Mouse (Mus musculus) ES-Bruce4 (cell line): ENCODE measurements around the gene Dpp9. TPM values are rescaled to one million over a fixed set of nuclear protein-coding genes. Genes with fewer than 3 reads are reported as not detected.

ENCODE experiments used
- H3K27ac ChIP-seq: 2 replicates; pipeline ENCODE4 v1.5.1; 2012; ENCODE audit warnings: low read length, inconsistent platforms; ENCODE audit not compliant: insufficient read depth
- H3K27me3 ChIP-seq: 2 replicates; pipeline ENCODE4 v1.6.1; 2012; ENCODE audit warnings: mild to moderate bottlenecking, low read length, inconsistent platforms; ENCODE audit not compliant: control insufficient read depth, poor library complexity, insufficient read depth, severe bottlenecking
- H3K36me3 ChIP-seq: 2 replicates; pipeline ENCODE4 v1.6.1; 2012; ENCODE audit warnings: inconsistent platforms, mild to moderate bottlenecking, low read length, moderate library complexity; ENCODE audit not compliant: control insufficient read depth, poor library complexity, insufficient read depth, severe bottlenecking
- H3K4me1 ChIP-seq: one replicate; pipeline ENCODE4 v1.8.1; 2011; ENCODE audit warnings: low read length; ENCODE audit not compliant: control insufficient read depth, insufficient read depth
- H3K4me3 ChIP-seq: 2 replicates; pipeline ENCODE4 v1.5.1; 2011; ENCODE audit warnings: low read depth, mild to moderate bottlenecking, low read length
- H3K9ac ChIP-seq: 2 replicates; pipeline ENCODE4 v1.6.1; 2012; ENCODE audit warnings: low read depth, mild to moderate bottlenecking, inconsistent platforms; ENCODE audit not compliant: poor library complexity, severe bottlenecking
- H3K9me3 ChIP-seq: replicated peaks from 2 replicates; pipeline ENCODE4 v1.6.1; 2012; ENCODE audit warnings: mild to moderate bottlenecking, low read length, inconsistent platforms; ENCODE audit not compliant: control insufficient read depth, poor library complexity, insufficient read depth, severe bottlenecking
- CTCF ChIP-seq: IDR thresholded peaks from one replicate; pipeline ENCODE4 v1.8.1; 2011; ENCODE audit warnings: low read depth, low read length
- EP300 ChIP-seq: IDR thresholded peaks from 2 replicates; pipeline ENCODE4 v1.6.1; 2011; ENCODE audit warnings: low read depth, low read length; ENCODE audit not compliant: insufficient read depth
- POLR2A ChIP-seq: IDR thresholded peaks from one replicate; pipeline ENCODE4 v1.8.1; 2011; ENCODE audit warnings: low read length; ENCODE audit not compliant: insufficient read depth
- polyA plus RNA-seq: library from polyadenylated mRNA; stranded (reverse); fragments of >200 nt; gene quantifications from 2 replicates; pipeline ENCODE4 v1.2.4, GENCODE M21; 2011; ENCODE audit warnings: low read depth; ENCODE audit not compliant: missing spikeins, insufficient read depth, insufficient read length

Dpp9 gene
- polyA plus RNA-seq, 1 experiment, result 20.9 TPM

- no peak within 1 kb of the TSS for H3K27ac ChIP-seq
- H3K36me3 ChIP-seq, result no peaks in the 10 kb centered on the region
- H3K9ac ChIP-seq, result peak within 1 kb of the TSS; percentile 62
- H3K4me1 ChIP-seq, result no peaks in the 10 kb centered on the region
- H3K4me3 ChIP-seq, result peak within 1 kb of the TSS; percentile 76
- no peaks in the 10 kb centered on the region for H3K27me3 ChIP-seq
- no peaks in the 10 kb centered on the region for H3K9me3 ChIP-seq
- no peak for TF ChIP-seq CTCF
- no peak for TF ChIP-seq POLR2A
- TF ChIP-seq EP300, result no peak
These were observed 35.0 kb downstream of the Dpp9 start, which contains the start of gene Mydgf for GRCm38 (mm10) chr17:56183658-56184103. Mydgf (minus strand) TSS chr17:56183920.

GRCm38 (mm10) chr17:56182975-56183657, 35.6 kb downstream of the Dpp9 start:
- Histone ChIP-seq H3K9me3 (no peaks in the 10 kb centered on the region), H3K4me3 (peak overlapping the region; percentile 76), H3K27me3 (no peaks in the 10 kb centered on the region), H3K27ac (no peak overlapping the region), H3K9ac (peak overlapping the region; percentile 62), H3K36me3 (no peaks in the 10 kb centered on the region), H3K4me1 (no peaks in the 10 kb centered on the region)
- TF ChIP-seq CTCF, result no peak
- no peak for TF ChIP-seq POLR2A
- TF ChIP-seq EP300, result no peak

GRCm38 (mm10) chr17:56175416-56175815, 43.3 kb downstream of the Dpp9 start:
- Histone ChIP-seq H3K27ac (no peak overlapping the region), H3K9ac (no peak overlapping the region), H3K27me3 (no peaks in the 10 kb centered on the region), H3K4me3 (no peak overlapping the region), H3K36me3 (peaks cover 7% of the 10 kb centered on the region; the same call in 1 of the 2 replicates), H3K9me3 (no peaks in the 10 kb centered on the region), H3K4me1 (no peaks in the 10 kb centered on the region)
- no peak for TF ChIP-seq POLR2A
- TF ChIP-seq CTCF, result no peak
- TF ChIP-seq EP300, result no peak

GRCm38 (mm10) chr17:56173401-56174046, 45.2 kb downstream of the Dpp9 start:
- Histone ChIP-seq H3K9me3 (no peaks in the 10 kb centered on the region), H3K9ac (no peak overlapping the region), H3K36me3 (peaks cover 7% of the 10 kb centered on the region; the same call in 1 of the 2 replicates), H3K27ac (no peak overlapping the region), H3K4me1 (no peaks in the 10 kb centered on the region), H3K4me3 (no peak overlapping the region), H3K27me3 (no peaks in the 10 kb centered on the region)
- TF ChIP-seq CTCF, result no peak
- no peak for TF ChIP-seq EP300
- TF ChIP-seq POLR2A, result no peak

GRCm38 (mm10) chr17:56171881-56172280, 46.8 kb downstream of the Dpp9 start:
- H3K4me1 ChIP-seq, result no peaks in the 10 kb centered on the region
- H3K27ac ChIP-seq, result no peak overlapping the region
- no peak for TF ChIP-seq POLR2A
- TF ChIP-seq CTCF, result no peak
- no peak for TF ChIP-seq EP300
- no peak overlapping the region for H3K9ac ChIP-seq
- H3K4me3 ChIP-seq, result no peak overlapping the region
- no peaks in the 10 kb centered on the region for H3K27me3 ChIP-seq
- peaks cover 3% of the 10 kb centered on the region; the same call in 1 of the 2 replicates for H3K36me3 ChIP-seq
- H3K9me3 ChIP-seq, result no peaks in the 10 kb centered on the region

- no peak overlapping the region for H3K4me3 ChIP-seq
- H3K27ac ChIP-seq, result no peak overlapping the region
- no peaks in the 10 kb centered on the region for H3K27me3 ChIP-seq
- no peaks in the 10 kb centered on the region for H3K4me1 ChIP-seq
- H3K9me3 ChIP-seq, result no peaks in the 10 kb centered on the region
- H3K36me3 ChIP-seq, result peaks cover under 1% of the 10 kb centered on the region; the same call in 1 of the 2 replicates
- TF ChIP-seq CTCF (no peak), EP300 (no peak), POLR2A (no peak)
- no peak overlapping the region for H3K9ac ChIP-seq
These were observed 47.2 kb downstream of the Dpp9 start for GRCm38 (mm10) chr17:56171456-56171855.
